Mouse (Mus musculus) heart, embryonic 13.5 days (tissue): ENCODE measurements at regions not wholly inside any gene's neighbourhood (a gene's known extent, or its start where the extent isn't known, plus 50 kb on each side); places are given as distances from the start of the nearest gene placed in this dataset.

ENCODE experiments used
- ATAC-seq: fragments of 200-750 bp; cut with Nextera tagmentation; 2 replicates; pipeline ENCODE4 v1.8.0; 2017; ENCODE audit warnings: moderate TSS enrichment; ENCODE audit not compliant: insufficient number of reproducible peaks, low FRiP score, low TSS enrichment; ENCODE audit errors: extremely low read depth
- H3K27ac ChIP-seq: fragments of 300-500 bp; sonication (generic); replicated peaks from 2 replicates; pipeline ENCODE4 v1.5.1; 2015; ENCODE audit warnings: moderate library complexity, mild to moderate bottlenecking, inconsistent platforms
- H3K27me3 ChIP-seq: fragments of 300-500 bp; sonication (generic); replicated peaks from 2 replicates; pipeline ENCODE4 v1.6.1; 2015; ENCODE audit warnings: mild to moderate bottlenecking, inconsistent platforms
- H3K36me3 ChIP-seq: fragments of 300-500 bp; sonication (generic); 2 replicates; pipeline ENCODE4 v1.6.1; 2015; ENCODE audit warnings: mild to moderate bottlenecking, inconsistent platforms
- H3K4me1 ChIP-seq: fragments of 300-500 bp; sonication (generic); 2 replicates; pipeline ENCODE4 v1.6.1; 2015; ENCODE audit warnings: inconsistent platforms
- H3K4me2 ChIP-seq: fragments of 300-500 bp; sonication (generic); 2 replicates; pipeline ENCODE4 v1.6.1; 2015; ENCODE audit warnings: inconsistent platforms, mild to moderate bottlenecking, moderate library complexity
- H3K4me3 ChIP-seq: fragments of 300-500 bp; sonication (generic); 2 replicates; pipeline ENCODE4 v1.5.1; 2015; ENCODE audit warnings: moderate library complexity, mild to moderate bottlenecking, inconsistent platforms
- H3K9ac ChIP-seq: fragments of 300-500 bp; sonication (generic); 2 replicates; pipeline ENCODE4 v1.6.1; 2015; ENCODE audit warnings: inconsistent platforms, mild to moderate bottlenecking, moderate library complexity
- H3K9me3 ChIP-seq: fragments of 300-500 bp; sonication (generic); 2 replicates; pipeline ENCODE4 v1.6.1; 2016; ENCODE audit warnings: inconsistent platforms
- WGBS: fragments of 180-500 bp; shearing (Covaris S2); methylation state at CpG from one replicate; pipeline ENCODE4 v1.1.7; 2015; ENCODE audit warnings: mixed read lengths; 5-methylcytosine and 5-hydroxymethylcytosine counted together

- Histone ChIP-seq H3K36me3 (no peaks in the 10 kb centered on the region), H3K9me3 (0 out of 2 replicates have a peak, but pooled peaks cover 3% of the 10 kb centered on the region), H3K27ac (no peak overlapping the region), H3K4me3 (no peak overlapping the region), H3K4me1 (no peaks in the 10 kb centered on the region), H3K4me2 (no peak overlapping the region), H3K9ac (no peak overlapping the region), H3K27me3 (no peaks in the 10 kb centered on the region)
- 67% methylated on average over 8 of the region's 8 CpGs for WGBS
- no peak for ATAC-seq
These were observed 298.3 kb upstream of the Tbc1d5 start for GRCm38 (mm10) chr17:51477404-51477803.

GRCm38 (mm10) chr17:51462137-51462880 lies 283.2 kb upstream of the Tbc1d5 start:
- Histone ChIP-seq H3K27ac (no peak overlapping the region), H3K9ac (no peak overlapping the region), H3K27me3 (no peaks in the 10 kb centered on the region), H3K4me3 (no peak overlapping the region), H3K9me3 (no peaks in the 10 kb centered on the region), H3K36me3 (no peaks in the 10 kb centered on the region), H3K4me1 (no peaks in the 10 kb centered on the region), H3K4me2 (peak overlapping the region; percentile 49; the same call in 1 of the 2 replicates)
- no peak for ATAC-seq
- 60% methylated on average over 5 of the region's 5 CpGs for WGBS

GRCm38 (mm10) chr17:51461248-51461647 lies 282.1 kb upstream of the Tbc1d5 start:
- Histone ChIP-seq H3K27ac (no peak overlapping the region), H3K4me3 (peak overlapping the region; percentile 15; the same call in 1 of the 2 replicates)

GRCm38 (mm10) chr17:51459119-51459518 lies 280.0 kb upstream of the Tbc1d5 start:
- Histone ChIP-seq H3K27me3 (no peaks in the 10 kb centered on the region), H3K9ac (no peak overlapping the region), H3K27ac (no peak overlapping the region), H3K4me1 (no peaks in the 10 kb centered on the region), H3K36me3 (no peaks in the 10 kb centered on the region), H3K4me2 (no peak overlapping the region), H3K4me3 (no peak overlapping the region), H3K9me3 (no peaks in the 10 kb centered on the region)
- ATAC-seq: no peak
- 64% methylated on average over 1 of the region's 1 CpGs for WGBS

More at GRCm38 (mm10) chr17:51461248-51461647, 282.1 kb upstream of the Tbc1d5 start:
- no peak for ATAC-seq
- Histone ChIP-seq H3K27me3 (no peaks in the 10 kb centered on the region), H3K36me3 (no peaks in the 10 kb centered on the region), H3K4me1 (no peaks in the 10 kb centered on the region), H3K4me2 (peak overlapping the region; percentile 49), H3K9ac (no peak overlapping the region), H3K9me3 (no peaks in the 10 kb centered on the region)
- 54% methylated on average over 14 of the region's 14 CpGs for WGBS

GRCm38 (mm10) chr17:51415746-51416145 lies 236.6 kb upstream of the Tbc1d5 start:
- Histone ChIP-seq H3K4me1 (no peaks in the 10 kb centered on the region), H3K27ac (no peak overlapping the region), H3K9me3 (no peaks in the 10 kb centered on the region), H3K4me2 (no peak overlapping the region), H3K9ac (no peak overlapping the region), H3K27me3 (no peaks in the 10 kb centered on the region), H3K36me3 (no peaks in the 10 kb centered on the region), H3K4me3 (no peak overlapping the region)
- 69% methylated on average over 6 of the region's 6 CpGs for WGBS
- ATAC-seq: no peak

- Histone ChIP-seq H3K4me3 (no peak overlapping the region), H3K27me3 (no peaks in the 10 kb centered on the region), H3K4me1 (no peaks in the 10 kb centered on the region), H3K27ac (no peak overlapping the region), H3K36me3 (no peaks in the 10 kb centered on the region), H3K4me2 (no peak overlapping the region), H3K9me3 (no peaks in the 10 kb centered on the region), H3K9ac (no peak overlapping the region)
- no peak for ATAC-seq
- WGBS: 50% methylated on average over 4 of the region's 4 CpGs
These were observed 235.2 kb upstream of the Tbc1d5 start for GRCm38 (mm10) chr17:51414304-51414703.

- no peak for ATAC-seq
- H3K9ac ChIP-seq: no peak overlapping the region
- H3K4me1 ChIP-seq: no peaks in the 10 kb centered on the region
- H3K27ac ChIP-seq: no peak overlapping the region
- no peak overlapping the region for H3K4me2 ChIP-seq
- no peaks in the 10 kb centered on the region for H3K27me3 ChIP-seq
- H3K36me3 ChIP-seq: no peaks in the 10 kb centered on the region
- no peak overlapping the region for H3K4me3 ChIP-seq
- H3K9me3 ChIP-seq: no peaks in the 10 kb centered on the region
These were observed 234.6 kb upstream of the Tbc1d5 start for GRCm38 (mm10) chr17:51413741-51414140.

- no peak overlapping the region for H3K27ac ChIP-seq
- no peak for ATAC-seq
- H3K9ac ChIP-seq: no peak overlapping the region
- H3K9me3 ChIP-seq: no peaks in the 10 kb centered on the region
- no peaks in the 10 kb centered on the region for H3K4me1 ChIP-seq
- no peaks in the 10 kb centered on the region for H3K36me3 ChIP-seq
- no peak overlapping the region for H3K4me2 ChIP-seq
- H3K27me3 ChIP-seq: no peaks in the 10 kb centered on the region
- H3K4me3 ChIP-seq: no peak overlapping the region
- 81% methylated on average over 12 of the region's 12 CpGs for WGBS
These were observed 232.5 kb upstream of the Tbc1d5 start for GRCm38 (mm10) chr17:51411545-51412094.

- H3K27ac ChIP-seq: no peak overlapping the region
- 47% methylated on average over 5 of the region's 5 CpGs for WGBS
- no peaks in the 10 kb centered on the region for H3K27me3 ChIP-seq
- ATAC-seq: no peak
- no peak overlapping the region for H3K4me2 ChIP-seq
- H3K36me3 ChIP-seq: no peaks in the 10 kb centered on the region
- H3K4me1 ChIP-seq: no peaks in the 10 kb centered on the region
- H3K9me3 ChIP-seq: no peaks in the 10 kb centered on the region
- H3K9ac ChIP-seq: no peak overlapping the region
- H3K4me3 ChIP-seq: no peak overlapping the region
These were observed 229.7 kb upstream of the Tbc1d5 start for GRCm38 (mm10) chr17:51408894-51409293.

GRCm38 (mm10) chr17:51408367-51408766 lies 229.2 kb upstream of the Tbc1d5 start:
- H3K4me1 ChIP-seq: no peaks in the 10 kb centered on the region
- 33% methylated on average over 3 of the region's 3 CpGs for WGBS
- no peak overlapping the region for H3K27ac ChIP-seq
- H3K27me3 ChIP-seq: no peaks in the 10 kb centered on the region
- H3K4me3 ChIP-seq: no peak overlapping the region
- no peaks in the 10 kb centered on the region for H3K36me3 ChIP-seq
- no peak overlapping the region for H3K9ac ChIP-seq
- ATAC-seq: no peak
- no peaks in the 10 kb centered on the region for H3K9me3 ChIP-seq
- no peak overlapping the region for H3K4me2 ChIP-seq

- Histone ChIP-seq H3K9me3 (no peaks in the 10 kb centered on the region), H3K27me3 (no peaks in the 10 kb centered on the region), H3K4me3 (no peak overlapping the region), H3K4me1 (no peaks in the 10 kb centered on the region), H3K36me3 (no peaks in the 10 kb centered on the region), H3K9ac (no peak overlapping the region), H3K4me2 (no peak overlapping the region), H3K27ac (no peak overlapping the region)
- ATAC-seq: no peak
- WGBS: 75% methylated on average over 4 of the region's 4 CpGs
These were observed 227.9 kb upstream of the Tbc1d5 start for GRCm38 (mm10) chr17:51407046-51407445.

GRCm38 (mm10) chr17:51405059-51405458 lies 225.9 kb upstream of the Tbc1d5 start:
- Histone ChIP-seq H3K9ac (no peak overlapping the region), H3K36me3 (no peaks in the 10 kb centered on the region), H3K27ac (no peak overlapping the region), H3K4me3 (no peak overlapping the region), H3K27me3 (no peaks in the 10 kb centered on the region), H3K4me2 (no peak overlapping the region), H3K4me1 (no peaks in the 10 kb centered on the region), H3K9me3 (no peaks in the 10 kb centered on the region)
- no peak for ATAC-seq
- 67% methylated on average over 3 of the region's 3 CpGs for WGBS
